Mouse (Mus musculus) megakaryocyte, embryonic 14.5 days (primary cell): Measurements from ENCODE around the gene Eme2. TPM values are rescaled to one million over a fixed set of nuclear protein-coding genes. Genes with fewer than 3 reads are reported as not detected.
A peak's percentile ranks its signal among the peaks of the same experiment; 100 is the strongest.

Source experiments
- H3K27me3 ChIP-seq: replicated peaks from 2 replicates; pipeline ENCODE3; 2012; ENCODE audit warnings: inconsistent platforms
- H3K36me3 ChIP-seq: replicated peaks from 2 replicates; pipeline ENCODE3; 2012; ENCODE audit warnings: low read length, inconsistent platforms, mixed read lengths
- H3K4me1 ChIP-seq: 2 replicates; pipeline ENCODE4 v1.6.1; 2012; ENCODE audit warnings: inconsistent platforms
- H3K4me3 ChIP-seq: replicated peaks from 2 replicates; pipeline ENCODE3; 2012; ENCODE audit warnings: moderate library complexity, mild to moderate bottlenecking, inconsistent platforms
- H3K9me3 ChIP-seq: 2 replicates; pipeline ENCODE4 v1.6.1; 2012; ENCODE audit warnings: inconsistent platforms
- FLI1 ChIP-seq: IDR thresholded peaks from 2 replicates; pipeline ENCODE4 v1.6.1; 2012; ENCODE audit warnings: low read length, inconsistent platforms, mixed read lengths
- GATA1 ChIP-seq: IDR thresholded peaks from 3 replicates; pipeline ENCODE4 v1.6.1; 2012; ENCODE audit warnings: mixed read lengths, low read length, inconsistent platforms, borderline replicate concordance
- polyA plus RNA-seq: library from polyadenylated mRNA; stranded (reverse); fragments of >175 nt; gene quantifications from 2 replicates; pipeline ENCODE4 v1.2.3, GENCODE M21; 2012; ENCODE audit warnings: low replicate concordance; ENCODE audit not compliant: insufficient read depth

Gene Eme2
- polyA plus RNA-seq, 1 experiment = 5.8 TPM

DNA sequence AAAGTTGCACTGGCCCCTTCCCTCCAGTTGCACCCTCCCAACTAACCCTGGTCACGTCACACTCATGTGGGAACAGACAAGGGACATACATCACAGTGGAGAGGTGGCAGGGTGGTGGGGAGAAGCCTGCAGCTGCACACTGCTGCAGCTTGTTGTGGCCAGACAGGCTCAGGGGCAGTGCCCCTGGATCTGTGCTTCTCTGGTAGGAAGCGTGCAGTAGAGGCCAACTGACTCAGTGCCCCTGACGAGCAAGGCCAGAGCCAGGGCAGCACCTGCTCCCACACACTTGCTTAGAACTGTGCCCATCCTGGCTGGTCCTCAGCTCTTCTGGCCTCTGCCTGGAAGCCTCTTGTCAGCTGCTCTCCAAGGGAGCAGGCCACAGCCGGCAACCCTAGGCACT is 2.7 kb upstream of the Eme2 start:
- Histone ChIP-seq H3K4me3 (peak overlapping the region; percentile 25), H3K27me3 (no peaks in the 10 kb centered on the region), H3K4me1 (peaks cover 66% of the 10 kb centered on the region), H3K36me3 (peaks cover 75% of the 10 kb centered on the region), H3K9me3 (no peaks in the 10 kb centered on the region)
- TF ChIP-seq FLI1 (no peak), GATA1 (no peak)

DNA sequence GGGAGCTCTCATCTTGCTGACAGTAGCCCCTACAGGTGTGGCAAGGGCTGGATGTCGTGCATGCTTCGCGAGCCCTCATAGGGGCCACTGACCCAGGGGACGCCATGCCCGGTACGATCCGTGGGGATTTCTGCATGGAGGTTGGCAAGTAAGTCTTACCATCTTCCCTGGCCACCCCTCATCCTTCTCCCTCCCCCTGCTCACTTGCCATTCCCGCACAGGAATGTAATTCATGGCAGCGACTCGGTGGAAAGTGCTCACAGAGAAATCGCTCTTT is 2.0 kb upstream of the Eme2 start:
- Histone ChIP-seq H3K36me3 (peaks cover 75% of the 10 kb centered on the region), H3K4me3 (peak overlapping the region; percentile 94), H3K4me1 (peaks cover 69% of the 10 kb centered on the region), H3K27me3 (no peaks in the 10 kb centered on the region), H3K9me3 (no peaks in the 10 kb centered on the region)
- TF ChIP-seq FLI1 = no peak
- no peak for TF ChIP-seq GATA1

- peak within 1 kb of the TSS; percentile 94 for H3K4me3 ChIP-seq
- H3K9me3 ChIP-seq = no peaks in the 10 kb centered on the region
- H3K4me1 ChIP-seq = peaks cover 69% of the 10 kb centered on the region
- peaks cover 72% of the 10 kb centered on the region for H3K36me3 ChIP-seq
- no peaks in the 10 kb centered on the region for H3K27me3 ChIP-seq
- TF ChIP-seq FLI1 (no peak), GATA1 (no peak)
These were observed 1.5 kb upstream of the Eme2 start, which contains the start of gene Nme3 for GRCm38 (mm10) chr17:24896241-24896992. Gene Nme3 (plus strand): TSS chr17:24896500.

GRCm38 (mm10) chr17:24895571-24896240 is 819 bp upstream of the Eme2 start:
- Histone ChIP-seq H3K27me3 (no peaks in the 10 kb centered on the region), H3K4me3 (peak overlapping the region; percentile 94), H3K36me3 (peaks cover 72% of the 10 kb centered on the region), H3K4me1 (peaks cover 76% of the 10 kb centered on the region), H3K9me3 (no peaks in the 10 kb centered on the region)
- TF ChIP-seq GATA1 (no peak), FLI1 (no peak)

DNA sequence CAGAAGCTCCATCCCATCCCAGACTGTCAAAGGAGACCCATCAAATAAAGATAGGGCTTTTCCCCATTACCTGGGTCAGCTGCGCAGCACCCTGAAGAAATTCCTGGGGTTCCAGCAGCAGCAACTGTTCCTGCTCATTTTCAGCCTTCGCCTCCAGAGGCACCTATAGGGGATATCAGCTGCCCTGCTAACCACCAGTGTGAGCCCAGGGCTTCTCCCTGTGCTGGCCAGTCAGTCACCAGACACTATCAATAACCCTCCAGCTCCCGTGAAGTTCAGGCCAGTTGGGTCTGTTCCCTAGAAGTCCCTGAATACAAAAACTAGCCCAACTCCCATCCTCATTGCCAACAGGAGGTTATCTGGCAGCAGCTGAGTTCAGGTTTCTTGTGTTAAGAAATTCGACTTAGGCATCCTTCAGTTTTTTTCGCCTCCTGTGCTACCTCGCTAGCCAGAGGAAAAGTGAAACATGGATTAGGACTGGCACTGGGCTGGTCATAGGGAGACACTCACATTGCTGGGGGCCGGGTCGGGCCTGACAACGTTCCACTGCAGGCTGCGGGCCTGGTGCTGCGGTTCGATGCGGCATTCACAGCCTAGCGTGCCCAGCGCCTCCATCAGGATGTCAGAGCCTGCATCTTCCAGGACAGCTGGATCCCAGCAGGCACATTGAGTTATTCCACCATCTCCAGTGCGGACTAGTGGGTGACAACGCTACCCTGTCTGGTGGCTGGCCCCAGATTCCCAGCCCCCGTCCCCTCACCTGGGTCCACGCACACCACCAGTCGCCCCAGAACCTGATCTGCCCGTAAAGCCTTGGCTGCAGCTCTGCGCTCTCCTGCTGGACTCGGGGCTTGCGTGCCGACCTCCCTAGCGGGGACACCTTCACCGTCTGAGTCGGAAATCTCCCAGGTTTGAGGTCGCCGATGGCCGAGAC is 559 bp downstream of the Eme2 start:
- peak overlapping the region; percentile 94 for H3K4me3 ChIP-seq
- TF ChIP-seq FLI1 (no peak), GATA1 (no peak)
- H3K4me1 ChIP-seq = peaks cover 77% of the 10 kb centered on the region
- H3K9me3 ChIP-seq = no peaks in the 10 kb centered on the region
- peaks cover 72% of the 10 kb centered on the region for H3K36me3 ChIP-seq
- no peaks in the 10 kb centered on the region for H3K27me3 ChIP-seq

DNA sequence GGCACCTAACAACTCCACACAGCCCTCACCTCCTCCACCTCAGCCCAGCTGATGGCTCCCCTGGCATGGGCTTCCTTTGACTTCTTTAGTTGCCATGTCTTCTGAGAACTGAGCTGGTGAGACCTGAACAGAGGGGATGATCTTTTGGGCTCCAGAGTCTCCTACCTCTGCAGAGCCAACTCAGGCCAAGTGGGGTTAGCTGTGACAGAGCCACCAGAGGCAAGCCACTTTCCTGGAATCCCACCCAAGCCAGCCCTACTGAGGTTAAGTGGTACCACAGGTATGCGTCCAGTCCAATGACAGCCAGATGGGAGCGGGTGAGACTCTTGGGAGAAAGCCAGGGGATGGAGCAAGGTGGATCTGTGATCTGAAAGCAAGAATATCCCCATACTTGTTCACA is 1.6 kb downstream of the Eme2 start:
- Histone ChIP-seq H3K36me3 (peaks cover 70% of the 10 kb centered on the region), H3K27me3 (no peaks in the 10 kb centered on the region), H3K4me1 (peaks cover 74% of the 10 kb centered on the region), H3K9me3 (no peaks in the 10 kb centered on the region), H3K4me3 (peak overlapping the region; percentile 53)
- no peak for TF ChIP-seq FLI1
- TF ChIP-seq GATA1 = no peak

GRCm38 (mm10) chr17:24892785-24893184 is 2.1 kb downstream of the Eme2 start:
- Histone ChIP-seq H3K4me1 (peaks cover 75% of the 10 kb centered on the region), H3K9me3 (no peaks in the 10 kb centered on the region), H3K36me3 (peaks cover 68% of the 10 kb centered on the region), H3K4me3 (peak overlapping the region; percentile 53), H3K27me3 (no peaks in the 10 kb centered on the region)
- no peak for TF ChIP-seq GATA1
- TF ChIP-seq FLI1 = no peak

- TF ChIP-seq FLI1 (no peak), GATA1 (no peak)
- Histone ChIP-seq H3K4me3 (no peak overlapping the region), H3K4me1 (peaks cover 68% of the 10 kb centered on the region), H3K27me3 (no peaks in the 10 kb centered on the region), H3K9me3 (no peaks in the 10 kb centered on the region), H3K36me3 (peaks cover 57% of the 10 kb centered on the region)
These were observed 3.6 kb downstream of the Eme2 start for GRCm38 (mm10) chr17:24891321-24891720.

GRCm38 (mm10) chr17:24890151-24891092 is 4.5 kb downstream of the Eme2 start:
- TF ChIP-seq FLI1 (no peak), GATA1 (no peak)
- peaks cover 57% of the 10 kb centered on the region for H3K36me3 ChIP-seq
- peaks cover 63% of the 10 kb centered on the region for H3K4me1 ChIP-seq
- H3K4me3 ChIP-seq = peak overlapping the region; percentile 69
- H3K9me3 ChIP-seq = no peaks in the 10 kb centered on the region
- H3K27me3 ChIP-seq = no peaks in the 10 kb centered on the region
